Mouse (Mus musculus) WW6 (cell line): ENCODE measurements around the gene Zbtb11.
A peak's percentile ranks its signal among the peaks of the same experiment; 100 is the strongest.
"Not testable (repeated sequence)": the region's sequence is repeated elsewhere in the genome, so short reads cannot be mapped to it uniquely, and the experiment has no call there.

Experiments
- DNase-seq: peaks from one replicate; pipeline ENCODE4 v3.0.0-alpha.2; 2013; ENCODE audit warnings: low read depth, low spot score

The Zbtb11 gene

DNA sequence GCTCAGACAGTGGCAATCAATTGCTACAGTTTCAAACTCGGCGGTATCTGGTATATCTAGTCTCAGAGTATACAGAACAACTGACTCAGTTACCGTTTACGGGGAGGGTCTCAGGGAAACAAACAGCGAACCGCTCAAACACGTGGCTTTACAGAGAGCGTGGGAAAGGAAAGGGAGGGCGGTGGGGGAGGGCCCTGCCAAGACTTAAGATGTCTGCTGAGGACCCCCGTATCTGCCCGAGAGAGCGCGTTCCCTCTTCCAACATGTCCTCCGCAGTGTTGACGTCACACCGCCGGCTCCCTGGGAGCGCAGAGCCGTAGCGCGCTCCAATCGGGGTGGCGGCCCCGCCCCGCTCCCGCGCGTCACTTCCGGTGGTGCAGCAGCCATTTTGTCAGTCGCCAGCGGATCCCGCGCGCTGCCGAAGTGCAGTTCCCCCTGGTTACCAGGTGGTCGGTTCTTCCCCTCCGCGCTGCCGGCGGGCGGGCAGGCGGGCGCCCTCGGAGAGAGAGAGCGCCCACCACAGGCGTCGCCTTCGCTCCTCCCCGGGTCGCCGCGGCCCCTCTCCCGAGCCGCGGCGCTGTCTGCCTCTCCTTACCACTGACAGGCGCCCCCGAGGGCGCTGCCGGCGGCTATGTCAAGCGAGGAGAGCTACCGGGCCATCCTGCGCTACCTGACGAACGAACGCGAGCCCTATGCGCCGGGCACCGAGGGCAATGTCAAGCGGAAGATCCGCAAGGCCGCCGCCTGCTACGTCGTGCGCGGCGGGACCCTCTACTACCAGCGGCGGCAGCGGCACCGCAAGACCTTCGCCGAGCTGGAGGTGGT is at the start of gene Zbtb11:
TSS of gene Zbtb11 (plus strand) at position 453 of the 825 bp plus-strand sequence.
- DNase-seq = peak; percentile 94

DNA sequence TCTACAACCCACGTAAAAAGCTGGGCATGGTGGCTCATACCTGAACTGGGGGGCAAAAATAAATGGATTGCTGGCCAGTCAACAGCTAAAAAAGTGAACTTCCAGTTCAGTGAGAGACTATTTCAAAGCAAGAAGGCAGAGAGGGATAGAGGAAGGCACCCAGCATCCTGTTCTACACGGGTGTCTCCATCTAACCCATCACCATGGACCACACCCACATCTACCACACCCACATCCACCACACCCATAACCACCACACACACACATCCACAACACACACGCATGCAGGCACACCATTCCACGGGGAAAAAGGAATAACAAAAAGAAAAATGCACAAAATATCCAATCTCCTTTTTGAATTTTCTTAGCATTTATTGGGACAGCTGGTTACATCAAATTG is 49.7 kb upstream of the Zbtb11 start:
- DNase-seq = no peak

DNA sequence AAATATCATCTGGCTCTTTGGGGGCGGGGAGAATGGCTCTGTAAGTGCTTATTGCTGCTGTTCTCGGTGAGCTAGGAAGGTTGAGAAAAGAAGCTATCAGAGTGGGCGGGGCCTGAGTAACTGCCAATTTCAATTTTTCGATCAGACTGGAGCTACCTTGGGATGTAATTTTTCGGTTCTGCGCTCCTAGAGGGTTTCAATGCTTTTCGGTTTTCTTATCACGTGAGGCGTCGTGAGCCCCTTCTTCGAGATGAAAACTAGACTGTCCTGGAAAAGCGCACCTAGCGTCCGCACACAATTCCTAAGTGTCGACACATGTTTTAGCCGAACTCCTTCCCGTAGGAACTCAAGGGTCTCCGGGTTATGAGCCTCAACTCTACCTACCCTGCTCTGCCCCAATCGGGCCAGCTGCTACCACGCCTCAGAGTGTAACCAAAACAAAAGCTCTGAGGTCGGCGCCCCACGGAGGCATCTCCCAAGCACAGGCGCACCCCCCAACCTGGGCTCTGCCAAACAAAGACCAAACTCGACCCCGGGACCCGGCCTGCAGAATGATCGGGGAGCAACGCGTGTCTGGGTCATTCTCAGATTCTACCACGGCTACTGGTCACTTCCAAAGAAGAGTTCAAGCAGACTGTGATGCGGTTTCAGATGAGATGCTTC is 39.9 kb upstream of the Zbtb11 start:
- DNase-seq = no peak

DNA sequence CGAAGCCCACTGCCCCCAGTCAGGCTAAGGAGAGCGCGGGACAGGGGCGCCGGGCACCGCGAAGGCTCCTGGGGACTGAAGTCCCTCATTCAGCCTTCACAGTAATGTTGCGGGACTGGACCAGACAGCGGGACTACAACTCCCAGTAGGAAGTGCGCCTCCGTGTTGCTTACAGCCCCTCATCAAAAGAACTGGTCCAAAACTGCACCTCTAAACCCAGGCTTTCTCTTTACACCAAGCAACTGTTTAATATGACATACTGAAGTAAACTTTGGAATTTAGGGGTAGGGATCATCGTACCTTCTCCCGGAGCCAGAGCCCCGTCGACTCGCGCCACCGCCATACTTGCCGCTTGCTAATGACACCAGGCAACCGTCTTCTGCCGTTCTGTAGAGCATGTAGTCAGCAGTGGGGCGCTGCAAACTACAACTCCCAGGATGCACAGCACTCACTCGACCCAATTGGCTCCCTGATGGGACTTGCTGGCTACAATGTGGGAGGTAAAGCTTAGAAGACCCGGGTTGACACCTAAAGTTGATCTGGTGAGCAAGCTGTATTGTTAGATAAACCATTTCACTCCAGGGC is 39.1 kb upstream of the Zbtb11 start, which contains the start of gene Cep97:
TSS of gene Cep97 (minus strand) at position 403 of the 585 bp plus-strand sequence.
- DNase-seq = peak; percentile 75

DNA sequence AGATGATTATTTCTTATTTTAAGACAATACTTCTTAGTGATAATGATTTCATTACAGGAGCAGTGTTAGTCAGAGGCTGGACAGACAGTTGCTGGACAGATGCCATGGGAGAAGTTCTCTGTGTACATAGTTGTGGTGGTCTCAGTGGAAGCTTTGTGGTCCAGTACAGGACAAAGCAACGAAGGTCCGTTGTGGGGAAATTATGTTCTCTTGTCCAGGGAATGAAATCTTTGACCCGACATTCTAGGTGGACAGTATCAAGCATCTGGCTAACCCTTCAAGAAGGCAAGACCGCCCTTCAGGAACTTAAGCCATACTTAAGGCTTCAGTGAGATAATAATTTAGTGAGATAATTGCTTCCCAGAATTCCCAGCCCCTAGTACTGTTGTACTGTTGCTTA is 34.9 kb upstream of the Zbtb11 start:
- DNase-seq = no peak

DNA sequence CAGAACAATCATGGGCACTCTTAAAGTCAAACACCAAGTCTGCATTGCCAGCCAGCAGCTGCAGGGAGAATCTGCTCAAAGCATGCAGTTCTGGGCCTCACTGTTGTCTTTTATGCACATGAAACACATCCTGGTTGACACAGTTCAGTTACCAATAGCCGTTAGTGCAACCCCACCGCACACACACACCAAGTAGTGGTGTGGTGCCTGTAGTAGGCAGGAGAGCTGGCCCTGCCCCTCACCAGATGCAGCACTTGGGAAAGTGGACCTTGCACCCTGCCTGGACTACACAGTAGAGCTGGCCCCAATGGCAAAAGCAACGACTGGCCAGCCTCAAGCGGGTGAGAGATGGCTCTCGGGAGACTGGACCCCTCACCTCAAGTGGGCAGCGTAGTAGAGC is 34.0 kb upstream of the Zbtb11 start:
- no peak for DNase-seq

DNA sequence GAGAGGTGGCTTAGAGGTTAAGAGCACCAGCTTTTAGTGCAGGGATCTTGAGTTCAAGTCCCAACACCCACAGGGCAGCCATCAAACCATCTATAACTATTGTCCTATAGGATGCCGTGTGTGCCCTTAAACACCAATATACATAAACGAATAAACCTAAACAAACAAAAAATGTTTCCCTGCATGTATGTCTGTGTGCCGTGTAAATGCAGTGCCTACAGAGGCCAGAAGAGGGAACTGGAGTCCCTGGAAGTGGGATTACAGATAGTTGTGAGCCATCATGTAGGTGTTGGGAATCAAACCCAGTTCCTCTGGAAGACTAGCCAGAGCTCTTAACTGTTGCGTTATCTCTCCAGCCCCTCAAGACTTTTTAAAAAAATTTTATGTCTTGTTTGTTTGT is 32.9 kb upstream of the Zbtb11 start:
- DNase-seq = no peak

DNA sequence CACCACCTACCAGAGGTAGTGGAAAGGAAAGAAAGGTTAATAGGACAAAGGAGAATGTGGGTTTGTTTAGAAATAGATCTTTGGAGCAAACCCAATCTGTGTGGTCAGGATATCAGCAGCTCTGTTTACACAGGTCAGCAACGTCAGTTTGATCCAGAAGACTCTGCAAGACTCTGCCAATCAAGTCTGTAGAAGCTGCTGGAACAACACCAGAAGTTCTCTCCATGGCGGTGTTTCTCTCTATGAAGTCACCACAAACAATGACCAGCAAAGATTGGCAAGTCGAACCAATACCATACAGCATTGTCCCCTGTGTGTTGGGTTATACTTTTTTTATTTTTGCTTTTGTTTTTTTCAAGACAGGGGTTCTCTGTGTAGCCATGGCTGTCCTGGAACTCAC is 26.4 kb upstream of the Zbtb11 start:
- no peak for DNase-seq

DNA sequence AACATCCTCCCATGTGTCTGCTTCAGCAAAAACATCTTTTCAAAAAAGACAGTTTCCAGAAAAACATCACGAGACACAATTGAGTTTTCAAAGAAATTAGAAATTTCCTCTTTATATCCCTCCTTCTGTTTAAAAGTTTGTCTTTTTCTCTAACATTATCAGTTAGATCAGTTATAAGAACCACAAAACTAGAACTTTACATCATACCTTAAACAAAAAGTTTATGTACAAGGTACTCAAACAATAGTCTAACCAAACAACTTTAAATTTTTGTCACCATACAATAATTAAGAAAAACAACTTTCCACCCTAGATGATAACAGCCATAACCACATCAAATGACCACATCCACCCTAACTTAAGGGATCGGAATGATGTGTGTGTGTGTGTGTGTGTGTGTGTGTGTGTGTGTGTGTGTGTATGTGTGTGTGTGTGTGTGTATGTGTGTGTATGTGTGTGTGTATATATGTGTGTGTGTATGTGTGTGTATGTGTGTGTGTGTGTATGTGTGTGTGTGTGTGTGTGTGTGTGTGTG is 25.7 kb upstream of the Zbtb11 start:
- not testable (repeated sequence) for DNase-seq

DNA sequence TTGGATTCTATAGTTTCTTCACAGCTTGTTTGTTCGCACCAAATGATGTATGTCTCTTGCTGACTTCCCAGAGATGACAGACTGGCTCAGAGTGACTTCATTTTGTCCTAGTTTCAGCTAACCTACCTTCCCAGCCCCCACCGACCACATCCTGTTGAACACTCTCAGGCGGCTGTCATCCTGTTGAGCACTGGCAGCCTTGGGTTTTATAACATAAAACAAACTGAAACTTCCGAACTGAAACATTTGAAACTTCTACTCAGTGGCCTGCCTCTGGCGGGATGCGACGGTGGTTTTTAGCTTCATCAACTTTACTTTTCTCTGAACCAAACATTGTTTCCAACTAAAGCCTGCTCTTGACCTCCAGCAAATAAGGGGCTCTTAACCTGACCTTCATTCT is 24.7 kb upstream of the Zbtb11 start:
- no peak for DNase-seq

DNA sequence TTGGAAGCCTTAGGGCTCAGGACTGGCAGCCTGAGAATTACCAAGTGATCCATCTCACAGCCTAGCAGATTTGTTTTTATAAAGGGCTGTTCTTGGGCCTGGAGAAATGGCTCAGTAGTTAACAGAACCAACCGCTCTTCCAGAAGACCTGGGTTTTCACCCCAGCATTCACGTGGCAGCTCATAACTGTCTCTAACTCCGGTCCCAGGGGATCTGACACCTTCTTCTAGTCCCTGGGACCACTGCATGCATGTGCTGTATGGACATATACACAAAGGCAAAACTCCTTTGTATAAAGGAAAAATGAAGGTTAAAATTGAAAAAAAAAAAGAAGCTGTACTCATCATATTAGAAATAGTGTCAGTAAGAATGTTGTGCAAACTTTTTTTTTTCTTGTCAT is 23.2 kb upstream of the Zbtb11 start:
- no peak for DNase-seq

DNA sequence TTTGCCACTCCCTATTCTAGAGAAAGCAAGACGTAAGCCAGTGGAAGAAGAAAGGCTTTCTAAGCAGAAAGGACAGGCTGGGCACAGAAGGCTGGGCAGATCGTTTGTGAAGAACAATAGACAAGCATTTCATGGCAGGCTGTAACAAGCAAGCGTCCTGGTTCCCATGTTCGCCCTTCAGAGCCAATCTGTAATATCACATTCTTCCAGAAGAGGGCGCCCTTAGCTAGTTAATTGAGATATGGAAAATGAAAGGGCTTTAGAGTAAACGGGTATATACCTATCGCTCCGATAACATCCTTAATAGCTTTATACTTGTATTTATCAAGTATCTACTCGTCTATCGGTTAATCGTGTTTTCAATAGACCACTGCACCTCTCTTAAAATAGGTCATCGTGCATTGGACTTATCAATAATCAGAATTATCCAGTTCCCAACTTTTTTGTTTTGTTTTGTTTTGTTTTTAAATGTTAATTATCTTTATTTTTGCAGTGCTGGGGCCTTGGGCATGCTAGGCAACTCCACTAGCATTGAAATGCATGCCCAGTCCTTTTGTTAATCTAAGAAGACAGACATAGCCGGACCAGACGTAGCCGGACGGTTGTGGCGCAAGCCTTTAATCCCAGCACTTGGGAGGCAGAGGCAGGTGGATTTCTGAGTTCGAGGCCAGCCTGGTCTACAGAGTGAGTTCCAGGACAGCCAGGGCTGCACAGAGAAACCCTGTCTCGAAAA is 22.6 kb upstream of the Zbtb11 start:
- DNase-seq = peak; percentile 61

DNA sequence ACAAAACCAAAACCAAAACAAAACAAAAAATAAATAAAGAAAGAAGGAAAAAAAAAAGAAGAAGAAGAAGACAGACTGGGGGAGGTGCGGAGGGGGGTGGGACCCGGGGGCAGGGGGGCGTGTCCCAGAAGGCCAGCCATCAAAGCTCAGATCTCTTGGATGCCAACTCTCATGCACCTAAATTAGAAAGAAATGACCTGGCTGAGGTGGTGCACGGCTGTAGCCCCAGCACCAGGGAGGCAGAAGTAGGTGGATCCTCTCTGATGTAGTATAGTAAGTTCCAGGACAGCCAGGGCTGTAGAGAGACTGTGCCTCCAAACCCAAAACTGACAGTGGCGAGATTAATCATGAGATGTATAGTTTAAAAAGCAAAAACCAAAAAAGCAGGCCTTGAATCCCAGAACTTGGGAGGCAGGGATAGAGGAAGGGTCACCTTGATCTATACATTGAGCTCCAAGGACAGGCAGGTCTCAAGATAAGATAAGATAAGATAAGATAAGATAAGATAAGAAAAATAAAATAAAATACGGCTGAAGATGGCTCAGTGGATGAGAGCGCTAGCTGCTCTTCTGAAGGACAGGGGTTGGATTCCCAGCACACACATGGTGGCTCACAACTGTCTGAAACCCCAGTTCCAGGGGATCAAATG is 21.9 kb upstream of the Zbtb11 start:
- DNase-seq = no peak

DNA sequence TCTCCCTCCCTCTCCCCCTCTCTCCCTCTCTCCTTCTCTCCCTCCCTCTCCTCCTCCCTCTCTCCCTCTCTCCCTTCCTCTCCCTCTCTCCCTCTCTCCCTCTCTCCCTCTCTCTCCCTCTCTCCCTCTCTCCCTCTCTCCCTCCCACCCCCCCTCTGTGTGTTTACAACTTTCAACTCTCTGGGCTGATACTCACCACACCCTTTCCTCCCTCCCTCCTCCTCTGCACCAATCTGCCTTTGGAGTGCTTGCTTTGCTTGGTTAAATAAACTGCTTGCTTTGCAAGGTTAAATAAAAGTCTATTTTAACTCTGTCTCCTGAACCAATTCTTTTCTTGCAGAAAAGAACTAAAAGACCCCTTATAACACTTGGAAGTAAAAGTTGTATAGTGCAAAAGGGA is 20.9 kb upstream of the Zbtb11 start:
- no peak for DNase-seq

DNA sequence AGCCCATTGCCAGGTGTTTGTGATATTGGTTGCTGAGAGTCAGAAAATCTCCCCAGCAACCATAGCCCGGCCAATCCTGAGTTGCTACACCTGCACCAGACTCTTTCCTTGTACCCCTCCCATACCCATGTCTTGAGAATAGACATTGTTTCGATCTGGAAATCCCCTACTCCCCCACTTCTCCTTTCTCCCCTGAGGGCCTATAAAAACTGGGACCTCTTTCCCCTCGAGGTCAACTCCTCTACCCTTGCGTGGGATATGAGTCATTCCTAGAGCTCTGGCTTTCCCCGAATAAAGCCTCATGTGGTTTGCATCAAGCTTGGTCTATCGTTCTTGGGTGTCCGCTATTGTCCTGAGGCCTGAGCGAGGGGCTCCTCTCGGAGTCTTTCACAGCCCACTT is 19.5 kb upstream of the Zbtb11 start:
- DNase-seq = not testable (repeated sequence)

DNA sequence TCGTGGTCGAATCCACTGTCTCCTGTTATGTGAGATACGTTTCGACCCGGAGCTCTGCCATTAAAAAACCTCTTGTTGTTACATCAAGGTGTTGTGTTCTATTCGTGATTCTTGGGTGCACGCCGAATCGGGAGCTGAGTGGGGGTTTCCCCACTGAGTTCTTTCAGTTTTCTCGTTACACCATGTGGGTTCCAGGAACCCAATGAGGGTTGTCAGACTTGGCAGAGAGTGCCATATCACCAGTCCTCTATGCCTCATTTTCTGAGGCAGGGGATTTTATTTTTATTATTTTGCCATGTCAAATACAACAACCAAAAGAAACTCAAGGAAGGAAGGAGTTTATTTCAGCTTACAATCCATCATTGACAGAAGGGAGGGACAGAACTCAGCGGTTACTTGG is 10.6 kb upstream of the Zbtb11 start:
- DNase-seq = not testable (repeated sequence)

DNA sequence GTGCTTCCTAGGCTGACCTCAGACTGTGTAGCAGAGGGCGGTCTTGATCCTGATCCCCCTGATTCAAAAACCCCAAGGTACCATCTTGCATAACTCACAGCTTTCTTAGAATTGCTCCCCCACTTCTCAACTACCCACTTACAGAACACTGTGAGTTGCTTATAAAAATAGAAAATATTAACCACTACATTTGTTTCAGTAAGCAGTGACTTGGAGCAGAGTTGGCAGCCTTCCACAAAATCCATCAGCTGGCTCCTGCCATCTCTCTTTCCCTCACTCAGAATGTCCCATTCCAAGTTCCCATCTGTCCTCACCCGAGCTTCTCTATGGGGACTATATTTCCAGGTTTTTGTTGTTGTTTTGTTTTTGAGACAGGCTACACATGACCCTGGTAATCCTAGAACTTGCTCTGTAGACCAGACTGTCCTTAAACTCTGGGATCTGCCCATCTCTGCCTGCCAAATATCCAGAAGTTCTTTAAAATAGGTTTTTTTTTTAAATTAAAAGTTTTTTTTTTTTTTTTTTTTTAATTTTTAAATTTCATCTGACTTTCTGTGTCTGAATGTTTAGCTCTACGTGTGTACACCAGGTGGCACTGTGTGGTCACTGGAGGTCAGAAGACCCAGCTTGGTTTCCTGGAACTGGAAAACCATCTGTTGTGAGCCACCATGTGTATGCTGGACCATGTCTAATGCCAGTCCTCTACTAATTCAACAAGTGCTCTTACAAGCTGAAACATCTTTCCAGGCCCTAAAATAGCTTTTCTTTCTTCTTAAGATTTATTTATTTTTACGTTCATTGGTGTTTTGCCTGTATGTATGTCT is 9.3 kb upstream of the Zbtb11 start:
- no peak for DNase-seq

DNA sequence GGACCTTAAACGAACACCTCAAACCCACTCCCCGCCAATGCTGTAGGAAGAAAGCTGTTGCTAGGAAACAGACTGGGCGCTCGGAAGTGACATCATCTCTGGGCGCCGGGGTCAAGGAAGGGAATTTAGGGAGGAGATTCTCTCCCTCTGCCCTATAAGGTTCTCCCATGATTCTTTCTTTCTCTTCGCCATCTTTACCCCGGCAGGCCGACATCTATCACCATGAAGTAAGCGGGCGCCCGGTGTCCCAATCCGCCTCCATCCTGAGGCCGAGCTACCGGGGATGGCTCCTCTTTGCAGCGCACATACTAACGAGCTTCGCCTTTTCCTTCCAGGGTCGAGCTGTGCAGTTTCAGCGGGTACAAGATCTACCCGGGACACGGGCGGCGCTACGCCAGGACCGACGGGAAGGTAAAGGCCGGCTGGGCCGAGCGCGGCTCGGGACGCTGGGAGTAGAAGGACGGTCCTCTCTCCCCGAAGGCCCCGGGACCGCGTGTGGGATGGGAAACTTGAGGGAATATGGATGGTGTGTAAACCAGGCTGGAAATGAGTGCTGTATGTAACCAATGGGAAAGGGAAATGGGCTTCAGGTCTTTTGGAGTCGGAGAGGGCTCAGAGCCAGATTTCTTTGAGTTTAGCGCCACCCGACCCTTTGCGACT is 7.3 kb upstream of the Zbtb11 start, which contains the start of gene Rpl24:
TSS of gene Rpl24 (plus strand) at position 64 of the 660 bp plus-strand sequence.
- peak; percentile 78 for DNase-seq

DNA sequence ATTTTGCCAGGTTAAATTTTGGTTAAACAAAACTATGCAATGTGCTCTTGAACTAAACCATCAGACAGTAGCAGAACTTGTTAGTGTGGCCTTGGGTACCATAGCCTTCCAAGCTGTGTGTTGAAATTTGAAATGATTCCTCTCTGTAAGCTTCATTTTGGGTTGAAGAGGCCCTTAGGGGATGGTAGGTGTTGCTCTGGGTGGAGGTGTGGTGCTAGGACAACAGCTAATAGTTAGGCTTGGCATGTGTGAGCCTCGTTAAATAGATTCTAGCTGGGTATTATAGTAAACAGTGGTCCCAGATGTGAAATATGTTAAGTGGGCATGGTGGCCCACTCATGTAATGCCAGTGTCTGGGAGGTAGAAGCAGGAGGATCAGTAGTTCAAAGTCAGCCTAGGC is 6.5 kb upstream of the Zbtb11 start:
- no peak for DNase-seq

DNA sequence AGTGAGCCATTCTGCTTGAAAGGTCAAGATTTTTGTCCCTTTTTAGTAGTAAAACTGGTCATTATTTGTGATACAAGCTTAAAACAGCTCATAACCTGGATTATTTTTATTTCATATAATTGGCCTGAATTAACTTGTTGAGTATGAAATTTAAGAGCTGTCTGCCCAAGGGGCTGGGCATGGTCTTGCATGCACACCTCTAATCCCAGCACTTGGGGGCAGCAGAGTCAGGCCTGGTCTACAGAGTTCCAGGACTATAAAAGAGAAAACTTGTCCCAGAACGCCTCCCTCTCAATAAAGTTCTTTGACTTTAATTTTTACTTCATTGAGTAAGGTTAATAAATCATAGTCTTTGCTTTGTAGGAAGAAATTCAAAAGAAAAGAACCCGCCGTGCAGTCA is 4.5 kb upstream of the Zbtb11 start:
- no peak for DNase-seq
